Mouse (Mus musculus) lung, postnatal 4 days (tissue): Measurements from ENCODE around the gene Iyd.
A peak's percentile ranks its signal among the peaks of the same experiment; 100 is the strongest.
"Not testable (repeated sequence)": the region's sequence is repeated elsewhere in the genome, so short reads cannot be mapped to it uniquely, and the experiment has no call there.

Experiments used
- DNase-seq, 2 experiments: peaks; one replicate each; pipeline ENCODE4 v3.0.0; 2021

The Iyd gene

GRCm38 (mm10) chr10:3540003-3540827 is at the start of gene Iyd:
Gene Iyd, plus strand, starts transcription at chr10:3540240.
- no peak for DNase-seq

- DNase-seq, result no peak
Measured at GRCm38 (mm10) chr10:3496791-3497190, 43.2 kb upstream of the Iyd start.

GRCm38 (mm10) chr10:3500846-3501245 is 39.2 kb upstream of the Iyd start:
- not testable (repeated sequence) for DNase-seq

- DNase-seq, result peak; percentile 82 to 89
Measured at GRCm38 (mm10) chr10:3507484-3508221, 32.4 kb upstream of the Iyd start.

- no peak for DNase-seq
Measured at GRCm38 (mm10) chr10:3508222-3508588, 31.8 kb upstream of the Iyd start.

GRCm38 (mm10) chr10:3508746-3509145 is 31.3 kb upstream of the Iyd start:
- DNase-seq, result no peak

GRCm38 (mm10) chr10:3509663-3510277 is 30.3 kb upstream of the Iyd start:
- no peak for DNase-seq

GRCm38 (mm10) chr10:3510486-3510885 is 29.6 kb upstream of the Iyd start:
- DNase-seq, result no peak

- no peak for DNase-seq
Measured at GRCm38 (mm10) chr10:3511401-3511800, 28.6 kb upstream of the Iyd start.

GRCm38 (mm10) chr10:3512620-3513305 is 27.3 kb upstream of the Iyd start:
- peak in 1 of 2 experiments; percentile 25 for DNase-seq

GRCm38 (mm10) chr10:3513947-3514346 is 26.1 kb upstream of the Iyd start:
- no peak for DNase-seq

GRCm38 (mm10) chr10:3514634-3515033 is 25.4 kb upstream of the Iyd start:
- DNase-seq, result no peak

- peak in 1 of 2 experiments; percentile 23 for DNase-seq
Measured at GRCm38 (mm10) chr10:3516442-3516841, 23.6 kb upstream of the Iyd start.

GRCm38 (mm10) chr10:3523044-3523793 is 16.8 kb upstream of the Iyd start:
- no peak for DNase-seq

GRCm38 (mm10) chr10:3524513-3524912 is 15.5 kb upstream of the Iyd start:
- DNase-seq, result no peak

GRCm38 (mm10) chr10:3525420-3526019 is 14.5 kb upstream of the Iyd start:
- no peak for DNase-seq

GRCm38 (mm10) chr10:3529807-3530206 is 10.2 kb upstream of the Iyd start:
- no peak for DNase-seq

GRCm38 (mm10) chr10:3530661-3531060 is 9.4 kb upstream of the Iyd start:
- DNase-seq, result no peak

- peak; percentile 61 to 82 for DNase-seq
Measured at GRCm38 (mm10) chr10:3531375-3531774, 8.7 kb upstream of the Iyd start.

GRCm38 (mm10) chr10:3534445-3534844 is 5.6 kb upstream of the Iyd start:
- peak in 1 of 2 experiments; percentile 55 for DNase-seq

- no peak for DNase-seq
Measured at GRCm38 (mm10) chr10:3536361-3536760, 3.7 kb upstream of the Iyd start.

GRCm38 (mm10) chr10:3549384-3549783 is 9.3 kb downstream of the Iyd start:
- DNase-seq, result peak in 1 of 2 experiments; percentile 34
